Mouse (Mus musculus): ENCODE measurements around the gene D7Ertd443e.

DNA sequence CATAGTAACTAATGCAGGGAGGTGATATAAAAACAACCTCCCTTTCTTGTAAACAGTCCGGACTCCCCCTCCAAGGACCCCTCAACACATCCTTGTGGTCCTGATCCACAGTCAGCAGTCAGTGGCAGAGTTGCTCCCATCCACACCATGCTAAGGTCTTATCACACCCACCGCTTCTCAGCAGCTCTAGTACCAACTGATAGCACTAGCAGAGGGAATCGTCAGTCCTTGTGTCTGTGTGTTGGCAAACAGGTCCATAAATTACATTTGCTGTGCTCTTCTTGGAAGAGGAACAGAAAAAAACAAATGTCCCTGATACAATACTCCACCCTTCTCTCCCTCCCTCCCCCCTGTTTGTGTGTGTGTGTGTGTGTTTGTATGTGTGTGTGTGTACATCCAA, 46.2 kb upstream of the D7Ertd443e start:
- TF ChIP-seq USF1 (IDR thresholded peaks at IDR 0.05; ENCODE audit: low read depth) = no peak
- TF ChIP-seq CTCF (IDR thresholded peaks at IDR 0.05; ENCODE audit: control insufficient read depth, insufficient read depth, insufficient read length) = no peak
- no peak for TF ChIP-seq MAX (IDR thresholded peaks at IDR 0.05)

Measured in C2C12 (cell line).